ENCODE assay signal across 10 mouse cellular contexts in genomic region chr11:73036889-73037288, GRCm38 (mm10). TPM values are rescaled to one million over a fixed set of nuclear protein-coding genes. Genes with fewer than 3 reads are reported as not detected.
A peak's percentile ranks its signal among the peaks of the same experiment; 100 is the strongest.
DNase-seq lines count a peak whose midpoint lies in the region; ATAC-seq and TF ChIP-seq lines count a peak whose summit lies in the region.
"Had no signal": no experiment of that assay in that cellular context is flagged by ENCODE, and none has a peak within 500 bp of the region (broad histone marks: within the 10 kb centered on the region; RNA-seq: fewer than 3 reads in every experiment).

No protein-coding gene starts in this region.

- H3K4me3 ChIP-seq in heart, embryonic 16.5 days (ENCODE audit: low read length), result no peak overlapping the region
- H3K4me3 ChIP-seq in ES-Bruce4 (ENCODE audit: low read depth, low read length), result no peak overlapping the region
- no peak overlapping the region for H3K4me3 ChIP-seq in intestine, embryonic 16.5 days (ENCODE audit: low read length)
- no peak overlapping the region for H3K4me3 ChIP-seq in lung, adult 2 months (replicated peaks; ENCODE audit: extremely low read depth, low read depth, low read length)
- H3K4me3 ChIP-seq: heart, adult 2 months; limb, embryonic 12.5 days had no signal

- H3K4me1 ChIP-seq in heart, embryonic 16.5 days (ENCODE audit: control insufficient read depth, insufficient read depth, low read length), result peaks cover 7% of the 10 kb centered on the region
- H3K4me1 ChIP-seq in ES-Bruce4 (ENCODE audit: control insufficient read depth, insufficient read depth, low read length), result no peaks in the 10 kb centered on the region
- H3K4me1 ChIP-seq in intestine, embryonic 16.5 days (ENCODE audit: control insufficient read depth, insufficient read depth, low read length), result 0 out of 2 replicates have a peak, but pooled peaks cover 4% of the 10 kb centered on the region
- no peaks in the 10 kb centered on the region for H3K4me1 ChIP-seq in lung, adult 2 months (ENCODE audit: control insufficient read depth, insufficient read depth, low read length)
- H3K4me1 ChIP-seq: limb, embryonic 12.5 days had no signal

- H3K36me3 ChIP-seq in heart, embryonic 16.5 days (ENCODE audit: control insufficient read depth, insufficient read depth), result no peaks in the 10 kb centered on the region
- H3K36me3 ChIP-seq in ES-Bruce4 (ENCODE audit: control insufficient read depth, insufficient read depth, low read length, poor library complexity, severe bottlenecking), result no peaks in the 10 kb centered on the region
- 0 out of 2 replicates have a peak, but pooled peaks cover 3% of the 10 kb centered on the region for H3K36me3 ChIP-seq in intestine, embryonic 16.5 days (ENCODE audit: control insufficient read depth, insufficient read depth, low read length)
- H3K36me3 ChIP-seq: limb, embryonic 12.5 days had no signal

- H3K9me3 ChIP-seq in heart, embryonic 16.5 days (replicated peaks; ENCODE audit: control insufficient read depth, low read length), result no peaks in the 10 kb centered on the region
- H3K9me3 ChIP-seq in ES-Bruce4 (replicated peaks; ENCODE audit: control insufficient read depth, insufficient read depth, low read length, poor library complexity, severe bottlenecking), result no peaks in the 10 kb centered on the region
- no peaks in the 10 kb centered on the region for H3K9me3 ChIP-seq in intestine, embryonic 16.5 days (ENCODE audit: control insufficient read depth, low read length)
- H3K9me3 ChIP-seq: limb, embryonic 12.5 days had no signal

- peak; percentile 39; the same call in 1 of the 2 replicates for ATAC-seq in heart, embryonic 16.5 days (replicated peaks; ENCODE audit: extremely low read depth, insufficient read depth, low FRiP score)
- ATAC-seq in intestine, embryonic 16.5 days, result peak; percentile 80

- no peaks in the 10 kb centered on the region for H3K27me3 ChIP-seq in heart, embryonic 16.5 days (ENCODE audit: control insufficient read depth, insufficient read depth, low read length)
- H3K27me3 ChIP-seq in ES-Bruce4 (ENCODE audit: control insufficient read depth, insufficient read depth, low read length, poor library complexity, severe bottlenecking), result no peaks in the 10 kb centered on the region
- no peaks in the 10 kb centered on the region for H3K27me3 ChIP-seq in intestine, embryonic 16.5 days (replicated peaks; ENCODE audit: control insufficient read depth, insufficient read depth, low read length)
- H3K27me3 ChIP-seq: limb, embryonic 12.5 days had no signal

- no peak overlapping the region for H3K4me2 ChIP-seq in heart, embryonic 16.5 days (ENCODE audit: low read depth, low read length)
- no peak overlapping the region for H3K4me2 ChIP-seq in intestine, embryonic 16.5 days (ENCODE audit: low read depth, low read length)
- H3K4me2 ChIP-seq: limb, embryonic 12.5 days had no signal

- no peak overlapping the region for H3K27ac ChIP-seq in heart, embryonic 16.5 days (ENCODE audit: low read length)
- no peak overlapping the region for H3K27ac ChIP-seq in ES-Bruce4 (ENCODE audit: insufficient read depth, low read length)
- no peak overlapping the region for H3K27ac ChIP-seq in intestine, embryonic 16.5 days (ENCODE audit: low read length)
- H3K27ac ChIP-seq: heart, adult 2 months; limb, embryonic 12.5 days had no signal

- 56% methylated on average over 6 of the region's 6 CpGs for WGBS in heart, embryonic 16.5 days
- 41% methylated on average over 6 of the region's 6 CpGs for WGBS in intestine, embryonic 16.5 days
- 71% methylated on average over 6 of the region's 6 CpGs for WGBS in lung, adult 2 months

- TF ChIP-seq POLR2A in ES-Bruce4 (IDR thresholded peaks at IDR 0.05; ENCODE audit: insufficient read depth, low read length), result no peak
- no peak for TF ChIP-seq POLR2A in lung, adult 2 months (IDR thresholded peaks at IDR 0.05; ENCODE audit: borderline replicate concordance, extremely low read depth, low read depth, low read length)

- no peak for TF ChIP-seq CTCF in ES-Bruce4 (IDR thresholded peaks at IDR 0.05; ENCODE audit: low read depth, low read length)
- TF ChIP-seq CTCF in lung, adult 2 months (IDR thresholded peaks at IDR 0.05; ENCODE audit: insufficient read depth, low read length), result no peak

- no peak for DNase-seq in heart, adult 9 months (ENCODE audit: low spot score in 2 of 2)
- DNase-seq in 3T3-L1 (ENCODE audit: low read depth, low spot score), result peak; percentile 64
- no peak for DNase-seq in lung, adult 2 months
- no peak for DNase-seq in embryo, embryonic 10.5 days (ENCODE audit: low spot score)
- DNase-seq: heart, adult 2 months; lung, postnatal 4 days had no signal

- no peak overlapping the region for H3K9ac ChIP-seq in heart, embryonic 16.5 days (ENCODE audit: low read length)
- no peak overlapping the region for H3K9ac ChIP-seq in ES-Bruce4 (ENCODE audit: low read depth, poor library complexity, severe bottlenecking)
- H3K9ac ChIP-seq in intestine, embryonic 16.5 days (ENCODE audit: low read depth, low read length), result peak overlapping the region; percentile 21; the same call in 1 of the 2 replicates
- H3K9ac ChIP-seq: limb, embryonic 12.5 days had no signal

- TF ChIP-seq EP300 in ES-Bruce4 (IDR thresholded peaks at IDR 0.05; ENCODE audit: insufficient read depth, low read depth, low read length), result peak; percentile 19; the same call in 1 of the 2 replicates

RNA-seq across cellular contexts. Expression of gene Ncbp3, which starts 10.7 kb away (rescaled TPM):
- polyA plus RNA-seq in heart, embryonic 16.5 days (2015; fragmentation: Nextera tagmentation; extraction: Ambion mirVana), result 10.1 and 11.5 TPM in 2 replicates
- polyA plus RNA-seq in ES-Bruce4 (2011; ENCODE audit: insufficient read depth, insufficient read length, low read depth, missing spikeins), result 17.9 TPM in 2 replicates
- polyA plus RNA-seq in intestine, embryonic 16.5 days (2015; fragmentation: Nextera tagmentation; extraction: Ambion mirVana), result 7.7 and 8.3 TPM in 2 replicates
- 1.7 and 3.6 TPM in 2 replicates for polyA plus RNA-seq in lung, adult 2 months (2012; rRNA removed)

RNA-seq across cellular contexts. Expression of gene Camkk1, which starts 18.1 kb away (rescaled TPM):
- polyA plus RNA-seq in heart, embryonic 16.5 days (2015; fragmentation: Nextera tagmentation; extraction: Ambion mirVana), result 3.4 and 3.7 TPM in 2 replicates
- polyA plus RNA-seq in ES-Bruce4 (2011; ENCODE audit: insufficient read depth, insufficient read length, low read depth, missing spikeins), result 3.0 and 3.1 TPM in 2 replicates
- 8.1 and 8.9 TPM in 2 replicates for polyA plus RNA-seq in intestine, embryonic 16.5 days (2015; fragmentation: Nextera tagmentation; extraction: Ambion mirVana)
- 8.7 and 9.3 TPM in 2 replicates for polyA plus RNA-seq in lung, adult 2 months (2012; rRNA removed)

RNA-seq across cellular contexts. Expression of gene P2rx1, which starts 38.0 kb away (rescaled TPM):
- polyA plus RNA-seq in heart, embryonic 16.5 days (2015; fragmentation: Nextera tagmentation; extraction: Ambion mirVana), result 3.0 and 5.6 TPM in 2 replicates
- polyA plus RNA-seq in ES-Bruce4 (2011; ENCODE audit: insufficient read depth, insufficient read length, low read depth, missing spikeins), result not detected in 2 replicates
- polyA plus RNA-seq in intestine, embryonic 16.5 days (2015; fragmentation: Nextera tagmentation; extraction: Ambion mirVana), result 15.7 and 16.5 TPM in 2 replicates
- polyA plus RNA-seq in lung, adult 2 months (2012; rRNA removed), result 3.2 and 4.4 TPM in 2 replicates

RNA-seq across cellular contexts. Expression of gene Itgae, which starts 53.5 kb away (rescaled TPM):
- polyA plus RNA-seq in heart, embryonic 16.5 days (2015; fragmentation: Nextera tagmentation; extraction: Ambion mirVana), result 1.4 and 2.2 TPM in 2 replicates
- polyA plus RNA-seq in ES-Bruce4 (2011; ENCODE audit: insufficient read depth, insufficient read length, low read depth, missing spikeins), result 0.29 and 0.78 TPM in 2 replicates
- 0.37 TPM in 2 replicates for polyA plus RNA-seq in intestine, embryonic 16.5 days (2015; fragmentation: Nextera tagmentation; extraction: Ambion mirVana)
- 3.8 and 4.3 TPM in 2 replicates for polyA plus RNA-seq in lung, adult 2 months (2012; rRNA removed)
